Mouse (Mus musculus) natural killer cell, adult 2 months (primary cell): ENCODE data around the gene C130073F10Rik.
"Not testable (repeated sequence)": the region's sequence is repeated elsewhere in the genome, so short reads cannot be mapped to it uniquely, and the experiment has no call there.

Experiments used
- DNase-seq, 2 experiments: peaks; one replicate each; pipeline ENCODE4 v3.0.0; 2022; ENCODE audit warnings: low spot score in 2 of 2

Gene C130073F10Rik

DNA sequence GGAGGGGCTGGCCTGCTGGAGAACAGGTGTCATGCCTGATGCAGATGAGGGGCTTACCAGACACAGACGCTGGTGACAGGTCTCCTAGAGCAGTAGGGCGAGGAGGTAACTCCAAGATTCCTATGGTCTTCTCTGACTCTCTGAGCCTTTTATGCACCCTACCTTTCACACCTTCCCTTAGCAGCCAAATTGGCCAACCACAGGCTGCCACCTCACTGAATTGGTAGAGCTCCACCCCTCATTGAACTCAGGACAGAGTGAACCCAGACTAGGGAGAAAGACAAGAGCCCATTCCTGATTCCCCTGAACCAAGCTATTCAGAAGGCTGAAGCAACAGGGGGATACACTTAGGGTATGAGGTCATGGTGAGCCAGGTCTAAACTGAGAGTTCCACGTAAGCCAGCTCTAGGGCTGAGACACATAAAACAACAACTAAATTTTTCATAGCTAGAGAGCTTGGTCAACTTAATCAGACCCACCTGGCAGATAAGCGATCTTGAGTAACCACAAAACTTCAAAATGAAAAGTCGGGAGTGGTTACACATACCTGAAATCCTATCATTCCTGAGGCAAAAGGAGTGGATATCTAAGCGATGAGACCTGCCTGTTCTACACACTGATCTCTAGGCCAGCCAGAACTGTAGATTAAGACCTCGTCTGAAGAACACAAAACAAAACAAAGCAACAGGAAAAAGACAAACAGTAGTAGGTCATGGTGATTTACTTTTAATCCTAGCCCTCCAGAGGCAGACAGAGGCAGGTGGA lies at the start of gene C130073F10Rik:
TSS of gene C130073F10Rik (minus strand) at position 134 of the 765 bp plus-strand sequence.
- DNase-seq, result no peak

DNA sequence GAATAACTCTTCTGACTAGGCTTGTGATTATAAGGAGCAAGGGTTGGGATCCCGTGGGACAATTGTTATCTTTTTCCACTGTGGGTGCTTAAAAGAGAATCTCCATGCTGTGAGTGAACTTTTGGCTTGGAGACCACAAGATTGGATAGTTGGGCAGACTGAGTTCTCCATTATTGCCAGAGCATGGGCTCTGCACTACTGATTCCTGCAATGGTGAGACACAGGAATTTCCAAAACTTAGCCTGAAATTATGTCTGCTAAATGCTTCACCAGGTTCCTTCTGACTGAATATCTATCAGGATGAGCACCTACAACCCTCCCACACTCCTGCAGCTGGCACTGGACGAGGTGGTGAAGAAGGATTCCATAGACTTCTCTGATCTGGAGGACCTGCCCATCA lies 46.5 kb upstream of the C130073F10Rik start, which contains the start of gene Gm12794:
TSS of gene Gm12794 (plus strand) at position 301 of the 400 bp plus-strand sequence.
- not testable (repeated sequence) for DNase-seq

DNA sequence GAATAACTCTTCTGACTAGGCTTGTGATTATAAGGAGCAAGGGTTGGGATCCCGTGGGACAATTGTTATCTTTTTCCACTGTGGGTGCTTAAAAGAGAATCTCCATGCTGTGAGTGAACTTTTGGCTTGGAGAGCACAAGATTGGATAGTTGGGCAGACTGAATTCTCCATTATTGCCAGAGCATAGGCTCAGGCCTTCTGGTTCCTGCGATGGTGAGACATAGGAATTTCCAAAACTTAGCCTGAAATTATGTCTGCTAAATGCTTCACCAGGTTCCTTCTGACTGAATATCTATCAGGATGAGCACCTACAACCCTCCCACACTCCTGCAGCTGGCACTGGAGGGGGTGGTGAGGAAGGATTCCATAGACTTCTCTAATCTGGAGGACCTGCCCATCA lies 15.2 kb upstream of the C130073F10Rik start, which contains the start of gene Gm12800:
TSS of gene Gm12800 (plus strand) at position 301 of the 400 bp plus-strand sequence.
- DNase-seq, result not testable (repeated sequence)

DNA sequence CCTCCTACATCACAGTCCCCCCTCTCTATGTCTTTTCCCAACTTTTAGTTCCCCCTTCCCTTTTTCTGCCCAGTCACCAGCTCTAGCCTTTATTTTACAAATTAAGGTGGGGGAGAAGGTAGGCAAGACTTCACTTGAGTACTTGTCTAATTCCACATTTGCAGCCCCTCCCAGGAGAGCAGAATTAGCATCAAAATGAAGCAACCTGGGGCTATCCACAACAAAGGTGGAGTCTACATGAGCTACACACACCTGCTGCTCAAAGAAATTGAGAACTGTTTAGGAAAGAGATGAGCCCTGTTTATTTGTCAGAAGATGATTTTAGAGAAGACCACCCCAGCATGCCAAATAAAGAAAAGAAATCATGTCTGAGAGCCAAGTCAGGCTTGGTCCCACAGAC lies 4.2 kb downstream of the C130073F10Rik start:
- DNase-seq, result no peak

DNA sequence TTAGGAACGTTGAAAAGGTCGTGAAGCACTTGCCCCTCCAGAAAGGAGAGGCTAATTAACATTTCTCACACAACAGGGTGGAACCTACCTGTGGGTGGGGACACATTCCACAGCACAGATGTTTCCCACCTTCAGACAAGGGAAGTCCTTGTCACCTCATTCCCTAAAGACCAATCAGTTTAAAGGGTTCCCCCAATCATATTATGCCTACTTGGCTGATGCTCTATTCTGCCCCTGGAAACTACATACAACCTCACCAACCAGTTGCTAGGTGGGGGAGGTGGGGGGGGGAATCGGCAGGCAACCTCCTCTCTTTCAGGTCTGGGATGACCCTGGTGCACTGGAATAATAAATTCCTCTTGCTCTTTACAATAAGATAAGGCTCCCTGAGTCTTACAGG lies 9.9 kb downstream of the C130073F10Rik start:
- no peak for DNase-seq

DNA sequence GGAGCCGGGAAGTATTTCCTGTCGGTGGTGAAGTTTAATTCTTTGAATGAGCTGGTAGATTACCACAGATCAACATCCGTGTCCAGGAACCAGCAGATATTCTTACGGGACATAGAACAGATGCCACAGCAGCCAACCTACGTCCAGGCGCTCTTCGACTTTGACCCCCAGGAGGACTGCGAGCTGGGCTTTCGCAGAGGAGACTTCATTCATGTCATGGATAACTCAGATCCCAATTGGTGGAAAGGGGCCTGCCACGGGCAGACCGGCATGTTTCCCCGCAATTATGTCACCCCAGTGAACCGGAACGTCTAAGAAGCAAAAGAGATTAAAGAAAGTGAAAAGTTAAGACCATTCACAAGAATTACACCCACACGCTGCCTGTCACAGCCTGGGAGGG lies 17.9 kb downstream of the C130073F10Rik start:
- DNase-seq, result not testable (repeated sequence)

DNA sequence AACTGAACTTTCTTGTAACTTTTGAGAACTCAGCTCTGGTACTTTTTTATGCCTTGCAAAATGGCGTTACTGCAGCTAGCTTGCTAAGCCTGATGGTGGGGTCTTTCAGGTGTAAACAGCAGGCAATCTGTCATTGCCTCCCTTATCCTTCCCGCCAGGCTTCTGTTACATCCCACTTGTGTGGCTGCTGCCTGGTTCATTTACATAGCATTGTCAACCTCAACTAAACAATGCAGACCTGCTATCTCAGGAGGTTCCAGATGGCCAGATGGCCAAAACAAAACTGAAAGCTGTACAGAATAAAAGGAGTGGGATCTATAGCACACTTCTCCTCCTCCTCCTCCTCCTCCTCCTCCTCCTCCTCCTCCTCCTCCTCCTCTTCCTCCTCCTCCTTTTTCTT lies 21.6 kb downstream of the C130073F10Rik start:
- not testable (repeated sequence) for DNase-seq

DNA sequence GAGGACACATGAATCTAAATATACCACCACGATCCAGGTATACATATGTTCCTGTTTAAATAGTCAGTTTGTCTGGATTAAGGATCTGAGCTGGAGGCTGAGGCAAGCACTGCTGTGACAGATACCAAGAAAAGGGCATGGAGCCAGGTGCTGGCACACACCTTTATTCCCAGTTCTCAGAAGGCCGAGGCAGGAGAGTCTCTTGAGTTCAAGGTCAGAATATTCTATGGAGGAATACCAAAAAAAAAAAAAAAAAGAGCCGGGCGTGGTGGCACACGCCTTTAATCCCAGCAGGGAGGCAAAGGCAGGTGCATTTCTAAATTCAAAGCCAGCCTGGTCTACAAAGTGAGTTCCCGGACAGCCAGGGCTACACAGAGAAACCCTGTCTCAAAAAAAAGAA lies 31.3 kb downstream of the C130073F10Rik start:
- DNase-seq, result no peak

DNA sequence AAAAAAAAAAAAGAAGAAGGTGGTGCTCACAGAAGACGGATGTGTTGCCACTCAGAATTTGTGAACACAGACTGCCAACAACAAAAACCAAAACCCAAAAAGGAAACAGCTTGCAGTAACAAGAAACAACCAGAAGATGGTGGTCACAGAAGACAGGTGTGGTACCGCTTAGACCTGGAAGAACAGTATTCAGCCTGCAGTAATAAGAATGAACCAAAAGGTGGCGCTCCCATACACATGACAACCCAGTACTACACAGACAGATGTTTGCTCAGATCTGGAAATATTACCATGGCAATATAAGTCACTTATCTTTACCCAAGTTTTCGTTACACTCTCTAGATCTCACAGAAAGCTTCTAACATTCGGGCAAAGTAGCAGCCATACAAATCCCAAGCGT lies 32.7 kb downstream of the C130073F10Rik start:
- DNase-seq, result no peak

DNA sequence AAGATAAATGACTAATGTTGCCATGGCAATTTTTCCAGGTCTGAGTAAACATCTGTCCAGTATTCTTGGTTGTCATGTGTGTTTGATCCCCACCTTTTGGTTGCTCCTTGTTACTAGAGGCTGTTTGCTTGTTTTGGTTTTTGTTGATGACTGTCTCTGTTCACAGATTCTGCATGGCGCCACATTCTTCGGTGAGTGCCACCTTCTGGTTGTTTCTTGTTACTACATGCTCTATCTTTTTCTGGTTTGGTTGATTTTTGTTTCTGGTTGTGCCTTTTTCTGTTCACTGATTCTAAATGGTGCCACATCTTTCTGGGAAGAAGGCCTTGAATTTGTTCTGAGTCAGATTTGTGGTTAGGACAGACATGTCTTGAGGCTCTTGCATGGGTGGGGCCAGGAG lies 42.7 kb downstream of the C130073F10Rik start:
- DNase-seq, result no peak

DNA sequence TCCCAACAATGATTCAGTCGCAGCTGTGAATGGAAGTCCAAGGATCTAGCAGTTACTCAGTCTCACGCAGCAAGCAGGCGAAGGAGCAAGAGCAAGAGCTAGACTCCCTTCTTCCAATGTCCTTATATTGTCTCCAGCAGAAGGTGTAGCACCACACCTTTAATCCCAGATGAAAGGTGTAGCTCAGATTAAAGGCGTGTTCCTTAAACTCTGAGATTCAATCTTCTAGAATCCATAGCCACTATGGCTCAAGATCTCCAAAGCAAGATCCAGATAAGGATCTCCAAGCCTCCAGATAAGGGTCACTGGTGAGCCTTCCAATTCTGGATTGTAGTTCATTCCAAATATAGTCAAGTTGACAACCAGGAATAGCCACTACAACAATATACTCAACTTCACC lies 49.7 kb downstream of the C130073F10Rik start, which contains the start of gene B020004J07Rik:
TSS of gene B020004J07Rik (minus strand) at position 101 of the 400 bp plus-strand sequence.
- not testable (repeated sequence) for DNase-seq
